Mouse (Mus musculus) brain, embryonic 14.5 days (tissue): ENCODE measurements around the gene Nek2. TPM values are rescaled to one million over a fixed set of nuclear protein-coding genes. Genes with fewer than 3 reads are reported as not detected.

Experiments used
- DNase-seq: peaks from one replicate; pipeline ENCODE4 v3.0.0-alpha.2; 2011; ENCODE audit warnings: low read depth
- CTCF ChIP-seq: fragments of 200-500 bp; IDR thresholded peaks from 2 replicates; pipeline ENCODE4 v1.5.1; 2012; ENCODE audit warnings: inconsistent platforms, mild to moderate bottlenecking, moderate library complexity, borderline replicate concordance; ENCODE audit not compliant: insufficient read depth, insufficient read length; ENCODE audit errors: extremely low read depth
- POLR2A ChIP-seq: fragments of 200-500 bp; IDR thresholded peaks from 2 replicates; pipeline ENCODE4 v1.6.1; 2012; ENCODE audit warnings: mild to moderate bottlenecking, inconsistent platforms, borderline replicate concordance; ENCODE audit not compliant: poor library complexity, insufficient read depth, insufficient read length, severe bottlenecking; ENCODE audit errors: extremely low read depth
- polyA plus RNA-seq: library from polyadenylated mRNA; depleted of rRNA; stranded (reverse); fragments of >200 nt; gene quantifications from 2 replicates; pipeline ENCODE4 v1.2.3, GENCODE M21; 2012

The Nek2 gene
- polyA plus RNA-seq, 1 experiment = 6.8 TPM

GRCm38 (mm10) chr1:191816596-191816995, 4.6 kb upstream of the Nek2 start:
- no peak for TF ChIP-seq CTCF
- no peak for TF ChIP-seq POLR2A
- peak; percentile 29 for DNase-seq

- TF ChIP-seq CTCF = peak; percentile 99
- TF ChIP-seq POLR2A = no peak
- peak; percentile 89 for DNase-seq
Measured at GRCm38 (mm10) chr1:191817418-191818144, 3.7 kb upstream of the Nek2 start.

GRCm38 (mm10) chr1:191818145-191818631, 3.1 kb upstream of the Nek2 start:
- DNase-seq = no peak
- TF ChIP-seq CTCF (no peak), POLR2A (no peak)

- TF ChIP-seq CTCF (no peak), POLR2A (no peak)
- DNase-seq = no peak
Measured at GRCm38 (mm10) chr1:191819026-191819425, 2.2 kb upstream of the Nek2 start.

- TF ChIP-seq CTCF = no peak
- TF ChIP-seq POLR2A = no peak
Measured at GRCm38 (mm10) chr1:191820951-191821325, 306 bp upstream of the Nek2 start.

GRCm38 (mm10) chr1:191829124-191829523, 7.9 kb downstream of the Nek2 start:
- TF ChIP-seq CTCF = peak; percentile 32; the same call in 1 of the 2 replicates
- TF ChIP-seq POLR2A = no peak
- no peak for DNase-seq

More at GRCm38 (mm10) chr1:191820951-191821325, 306 bp upstream of the Nek2 start:
- no peak for DNase-seq

- DNase-seq = no peak
- TF ChIP-seq POLR2A (no peak), CTCF (no peak)
Measured at GRCm38 (mm10) chr1:191833396-191833795, 12.2 kb downstream of the Nek2 start.

GRCm38 (mm10) chr1:191834825-191835224, 13.6 kb downstream of the Nek2 start:
- DNase-seq = peak; percentile 76
- TF ChIP-seq POLR2A (no peak), CTCF (peak; percentile 90)

- no peak for TF ChIP-seq CTCF
- no peak for TF ChIP-seq POLR2A
- DNase-seq = no peak
Measured at GRCm38 (mm10) chr1:191836318-191836985, 15.2 kb downstream of the Nek2 start.

- no peak for DNase-seq
- TF ChIP-seq POLR2A = no peak
- TF ChIP-seq CTCF = no peak
Measured at GRCm38 (mm10) chr1:191837691-191838090, 16.4 kb downstream of the Nek2 start.

- no peak for TF ChIP-seq CTCF
- no peak for TF ChIP-seq POLR2A
- peak; percentile 47 for DNase-seq
Measured at GRCm38 (mm10) chr1:191838994-191839741, 17.9 kb downstream of the Nek2 start.

- TF ChIP-seq POLR2A (no peak), CTCF (no peak)
- DNase-seq = no peak
Measured at GRCm38 (mm10) chr1:191840774-191841565, 19.7 kb downstream of the Nek2 start.
